Mouse (Mus musculus): ENCODE measurements around the gene Sdk2. TPM values are rescaled to one million over a fixed set of nuclear protein-coding genes. Genes with fewer than 3 reads are reported as not detected.

Sdk2 gene
- polyA plus RNA-seq, 1 experiment from 2014 or later, result 6.5 TPM

GRCm38 (mm10) chr11:114044373-114044772 is 22.5 kb downstream of the Sdk2 start:
- Histone ChIP-seq H3K9ac (no peak overlapping the region), H3K27me3 (no peaks in the 10 kb centered on the region), H3K27ac (no peak overlapping the region), H3K9me3 (no peaks in the 10 kb centered on the region), H3K36me3 (no peaks in the 10 kb centered on the region), H3K4me3 (no peak overlapping the region), H3K4me1 (peaks cover 29% of the 10 kb centered on the region), H3K4me2 (no peak overlapping the region)
- WGBS, result 58% methylated on average over 4 of the region's 4 CpGs
- no peak for ATAC-seq (ENCODE audit: insufficient number of reproducible peaks, low FRiP score, low TSS enrichment, low read depth)

GRCm38 (mm10) chr11:114043530-114043929 is 23.3 kb downstream of the Sdk2 start:
- no peak overlapping the region for H3K4me2 ChIP-seq
- 59% methylated on average over 7 of the region's 7 CpGs for WGBS

GRCm38 (mm10) chr11:114040391-114041035 is 26.3 kb downstream of the Sdk2 start:
- Histone ChIP-seq H3K27ac (no peak overlapping the region), H3K9ac (no peak overlapping the region), H3K4me1 (peaks cover 28% of the 10 kb centered on the region), H3K4me3 (no peak overlapping the region), H3K4me2 (no peak overlapping the region), H3K9me3 (no peaks in the 10 kb centered on the region), H3K36me3 (no peaks in the 10 kb centered on the region), H3K27me3 (no peaks in the 10 kb centered on the region)
- WGBS, result 23% methylated on average over 10 of the region's 10 CpGs
- ATAC-seq (ENCODE audit: insufficient number of reproducible peaks, low FRiP score, low TSS enrichment, low read depth), result peak; percentile 54

More at GRCm38 (mm10) chr11:114043530-114043929, 23.3 kb downstream of the Sdk2 start:
- no peak overlapping the region for H3K27ac ChIP-seq
- ATAC-seq (ENCODE audit: insufficient number of reproducible peaks, low FRiP score, low TSS enrichment, low read depth), result no peak
- no peaks in the 10 kb centered on the region for H3K9me3 ChIP-seq
- no peaks in the 10 kb centered on the region for H3K27me3 ChIP-seq
- H3K4me3 ChIP-seq, result no peak overlapping the region
- H3K4me1 ChIP-seq, result peaks cover 29% of the 10 kb centered on the region
- no peaks in the 10 kb centered on the region for H3K36me3 ChIP-seq
- no peak overlapping the region for H3K9ac ChIP-seq

- H3K4me2 ChIP-seq, result no peak overlapping the region
- H3K4me3 ChIP-seq, result no peak overlapping the region
- no peaks in the 10 kb centered on the region for H3K27me3 ChIP-seq
- H3K4me1 ChIP-seq, result peaks cover 28% of the 10 kb centered on the region
- H3K36me3 ChIP-seq, result no peaks in the 10 kb centered on the region
- WGBS, result 64% methylated on average over 8 of the region's 8 CpGs
- ATAC-seq (ENCODE audit: insufficient number of reproducible peaks, low FRiP score, low TSS enrichment, low read depth), result no peak
- H3K9ac ChIP-seq, result no peak overlapping the region
- no peak overlapping the region for H3K27ac ChIP-seq
- H3K9me3 ChIP-seq, result no peaks in the 10 kb centered on the region
Measured at GRCm38 (mm10) chr11:114038036-114038435, 28.8 kb downstream of the Sdk2 start.

GRCm38 (mm10) chr11:114031491-114031890 is 35.4 kb downstream of the Sdk2 start:
- Histone ChIP-seq H3K4me1 (peaks cover 28% of the 10 kb centered on the region), H3K27ac (peak overlapping the region; percentile 47; the same call in 1 of the 2 replicates), H3K9me3 (no peaks in the 10 kb centered on the region), H3K4me2 (no peak overlapping the region), H3K4me3 (no peak overlapping the region), H3K9ac (no peak overlapping the region), H3K36me3 (no peaks in the 10 kb centered on the region), H3K27me3 (no peaks in the 10 kb centered on the region)
- peak; percentile 86 for ATAC-seq (ENCODE audit: insufficient number of reproducible peaks, low FRiP score, low TSS enrichment, low read depth)
- 65% methylated on average over 10 of the region's 10 CpGs for WGBS

GRCm38 (mm10) chr11:114030214-114030613 is 36.6 kb downstream of the Sdk2 start:
- 68% methylated on average over 7 of the region's 7 CpGs for WGBS
- Histone ChIP-seq H3K36me3 (no peaks in the 10 kb centered on the region), H3K4me1 (peaks cover 28% of the 10 kb centered on the region), H3K27me3 (no peaks in the 10 kb centered on the region), H3K9me3 (no peaks in the 10 kb centered on the region), H3K4me3 (no peak overlapping the region), H3K9ac (no peak overlapping the region), H3K4me2 (no peak overlapping the region), H3K27ac (peak overlapping the region; percentile 64; the same call in 1 of the 2 replicates)
- no peak for ATAC-seq (ENCODE audit: insufficient number of reproducible peaks, low FRiP score, low TSS enrichment, low read depth)

- no peak overlapping the region for H3K4me3 ChIP-seq
- peak overlapping the region; percentile 65 for H3K27ac ChIP-seq
- H3K9ac ChIP-seq, result no peak overlapping the region
- H3K4me2 ChIP-seq, result no peak overlapping the region
- no peaks in the 10 kb centered on the region for H3K36me3 ChIP-seq
- no peak for ATAC-seq (ENCODE audit: insufficient number of reproducible peaks, low FRiP score, low TSS enrichment, low read depth)
- 28% methylated on average over 6 of the region's 6 CpGs for WGBS
- no peaks in the 10 kb centered on the region for H3K9me3 ChIP-seq
- H3K27me3 ChIP-seq, result no peaks in the 10 kb centered on the region
- peaks cover 37% of the 10 kb centered on the region for H3K4me1 ChIP-seq
Measured at GRCm38 (mm10) chr11:114028512-114028911, 38.3 kb downstream of the Sdk2 start.

- Histone ChIP-seq H3K36me3 (no peaks in the 10 kb centered on the region), H3K27ac (peak overlapping the region; percentile 65), H3K4me1 (peaks cover 37% of the 10 kb centered on the region), H3K4me3 (no peak overlapping the region), H3K9ac (no peak overlapping the region), H3K4me2 (no peak overlapping the region), H3K27me3 (no peaks in the 10 kb centered on the region), H3K9me3 (no peaks in the 10 kb centered on the region)
- no peak for ATAC-seq (ENCODE audit: insufficient number of reproducible peaks, low FRiP score, low TSS enrichment, low read depth)
- 36% methylated on average over 6 of the region's 6 CpGs for WGBS
Measured at GRCm38 (mm10) chr11:114028021-114028420, 38.8 kb downstream of the Sdk2 start.

- Histone ChIP-seq H3K27ac (no peak overlapping the region), H3K4me3 (no peak overlapping the region), H3K9ac (no peak overlapping the region), H3K4me1 (peaks cover 31% of the 10 kb centered on the region), H3K36me3 (no peaks in the 10 kb centered on the region), H3K9me3 (no peaks in the 10 kb centered on the region), H3K27me3 (no peaks in the 10 kb centered on the region), H3K4me2 (no peak overlapping the region)
- no peak for ATAC-seq (ENCODE audit: insufficient number of reproducible peaks, low FRiP score, low TSS enrichment, low read depth)
- WGBS, result 90% methylated on average over 2 of the region's 2 CpGs
Measured at GRCm38 (mm10) chr11:114025056-114025455, 41.8 kb downstream of the Sdk2 start.

- H3K4me1 ChIP-seq, result peaks cover 32% of the 10 kb centered on the region
- no peaks in the 10 kb centered on the region for H3K36me3 ChIP-seq
- 40% methylated on average over 1 of the region's 1 CpGs for WGBS
- no peaks in the 10 kb centered on the region for H3K9me3 ChIP-seq
- no peak overlapping the region for H3K27ac ChIP-seq
- no peak overlapping the region for H3K4me3 ChIP-seq
- no peak for ATAC-seq (ENCODE audit: insufficient number of reproducible peaks, low FRiP score, low TSS enrichment, low read depth)
- H3K27me3 ChIP-seq, result no peaks in the 10 kb centered on the region
- no peak overlapping the region for H3K4me2 ChIP-seq
- H3K9ac ChIP-seq, result no peak overlapping the region
Measured at GRCm38 (mm10) chr11:114023965-114024364, 42.9 kb downstream of the Sdk2 start.

GRCm38 (mm10) chr11:114022166-114022565 is 44.7 kb downstream of the Sdk2 start:
- no peaks in the 10 kb centered on the region for H3K36me3 ChIP-seq
- H3K9me3 ChIP-seq, result no peaks in the 10 kb centered on the region
- ATAC-seq (ENCODE audit: insufficient number of reproducible peaks, low FRiP score, low TSS enrichment, low read depth), result no peak; the same call in 1 of the 2 replicates
- H3K27me3 ChIP-seq, result peaks cover 7% of the 10 kb centered on the region
- no peak overlapping the region for H3K4me2 ChIP-seq
- H3K4me3 ChIP-seq, result no peak overlapping the region
- whole genome bisulfite sequencing, result 69% methylated on average over 4 of the region's 4 CpGs
- no peak overlapping the region for H3K27ac ChIP-seq
- no peak overlapping the region for H3K9ac ChIP-seq
- H3K4me1 ChIP-seq, result peaks cover 27% of the 10 kb centered on the region

GRCm38 (mm10) chr11:114019087-114019486 is 47.8 kb downstream of the Sdk2 start:
- ATAC-seq (ENCODE audit: insufficient number of reproducible peaks, low FRiP score, low TSS enrichment, low read depth), result no peak
- H3K36me3 ChIP-seq, result no peaks in the 10 kb centered on the region
- 29% methylated on average over 11 of the region's 11 CpGs for WGBS
- no peak overlapping the region for H3K4me2 ChIP-seq
- peaks cover 13% of the 10 kb centered on the region for H3K27me3 ChIP-seq
- no peak overlapping the region for H3K9ac ChIP-seq
- no peak overlapping the region for H3K27ac ChIP-seq
- H3K4me1 ChIP-seq, result peaks cover 38% of the 10 kb centered on the region
- no peak overlapping the region for H3K4me3 ChIP-seq
- no peaks in the 10 kb centered on the region for H3K9me3 ChIP-seq
